Mouse (Mus musculus) liver, adult 2 months (tissue): ENCODE measurements around the gene Nipa2.

Experiments used
- CTCF ChIP-seq: fragments of 200-500 bp; IDR thresholded peaks from 2 replicates; pipeline ENCODE4 v1.5.1; 2011; ENCODE audit warnings: low read depth, low read length, control low read depth
- POLR2A ChIP-seq: fragments of 200-500 bp; IDR thresholded peaks from 2 replicates; pipeline ENCODE4 v1.6.1; 2011; ENCODE audit warnings: low read length, control low read depth; ENCODE audit not compliant: insufficient read depth; ENCODE audit errors: extremely low read depth

GRCm38 (mm10) chr7:55995013-55995412 lies 32.7 kb upstream of the Nipa2 start:
- TF ChIP-seq CTCF = no peak
- TF ChIP-seq POLR2A = no peak
